Mouse (Mus musculus) olfactory bulb, adult 2 months (tissue): ENCODE results near the gene I830077J02Rik.

ENCODE experiments used
- CTCF ChIP-seq: fragments of 200-500 bp; IDR thresholded peaks from 2 replicates; pipeline ENCODE4 v1.5.1; 2012; ENCODE audit warnings: low read depth, mild to moderate bottlenecking, low read length, moderate library complexity; ENCODE audit not compliant: insufficient read depth
- POLR2A ChIP-seq: fragments of 200-500 bp; IDR thresholded peaks from 2 replicates; pipeline ENCODE4 v1.6.1; 2012; ENCODE audit warnings: mild to moderate bottlenecking, low read depth, low read length, moderate library complexity; ENCODE audit not compliant: insufficient read depth

GRCm38 (mm10) chr3:105898861-105899260 is 33.6 kb downstream of the I830077J02Rik start:
- no peak for TF ChIP-seq POLR2A
- TF ChIP-seq CTCF: no peak
